Mouse (Mus musculus): ENCODE measurements around the gene Lima1. TPM values are rescaled to one million over a fixed set of nuclear protein-coding genes. Genes with fewer than 3 reads are reported as not detected.
"Not testable (repeated sequence)": the region's sequence is repeated elsewhere in the genome, so short reads cannot be mapped to it uniquely, and the experiment has no call there.

Lima1 gene
- polyA plus RNA-seq, 1 experiment from 2014 or later, result 18.6 TPM

GRCm38 (mm10) chr15:99823322-99823898 lies 51.8 kb downstream of the Lima1 start:
- H3K27ac ChIP-seq (replicated peaks in 1 of 2; ENCODE audit: control insufficient read depth in 1 of 2, insufficient read depth in 1 of 2, low read depth in 2 of 2, low read length in 2 of 2), result no peak overlapping the region
- ATAC-seq (ENCODE audit: insufficient number of reproducible peaks, insufficient read depth, low FRiP score, low read depth), result no peak
- 42% methylated on average over 8 of the region's 8 CpGs for WGBS
- no peaks in the 10 kb centered on the region for H3K36me3 ChIP-seq (ENCODE audit: control insufficient read depth, insufficient read depth, low read length)
- H3K4me1 ChIP-seq (ENCODE audit: control insufficient read depth in 2 of 2, insufficient read depth in 2 of 2, low read length in 2 of 2), result no peaks in the 10 kb centered on the region
- H3K4me2 ChIP-seq (ENCODE audit: low read length), result no peak overlapping the region
- H3K4me3 ChIP-seq (ENCODE audit: control insufficient read depth in 1 of 2, insufficient read depth in 1 of 2, low read depth in 1 of 2, low read length in 2 of 2), result no peak overlapping the region
- H3K9ac ChIP-seq (ENCODE audit: low read length), result no peak overlapping the region
- no peaks in the 10 kb centered on the region for H3K27me3 ChIP-seq (ENCODE audit: control insufficient read depth, insufficient read depth, low read length)
- no peaks in the 10 kb centered on the region for H3K9me3 ChIP-seq (ENCODE audit: control insufficient read depth, low read length)

GRCm38 (mm10) chr15:99822501-99822900 lies 52.8 kb downstream of the Lima1 start:
- H3K9ac ChIP-seq (ENCODE audit: low read length); H3K9me3 ChIP-seq (ENCODE audit: control insufficient read depth, low read length); H3K27ac ChIP-seq (replicated peaks in 1 of 2; ENCODE audit: control insufficient read depth in 1 of 2, insufficient read depth in 1 of 2, low read depth in 2 of 2, low read length in 2 of 2); H3K4me2 ChIP-seq (ENCODE audit: low read length); H3K4me1 ChIP-seq (ENCODE audit: control insufficient read depth in 2 of 2, insufficient read depth in 2 of 2, low read length in 2 of 2); H3K36me3 ChIP-seq (ENCODE audit: control insufficient read depth, insufficient read depth, low read length); H3K27me3 ChIP-seq (ENCODE audit: control insufficient read depth, insufficient read depth, low read length); H3K4me3 ChIP-seq (ENCODE audit: control insufficient read depth in 1 of 2, insufficient read depth in 1 of 2, low read depth in 1 of 2, low read length in 2 of 2); ATAC-seq (ENCODE audit: insufficient number of reproducible peaks, insufficient read depth, low FRiP score, low read depth): not testable (repeated sequence)
- 88% methylated on average over 13 of the region's 13 CpGs for WGBS

- peak; percentile 49; the same call in 1 of the 2 replicates for ATAC-seq (ENCODE audit: insufficient number of reproducible peaks, insufficient read depth, low FRiP score, low read depth)
- Histone ChIP-seq H3K4me2 (ENCODE audit: low read length) (peak overlapping the region; percentile 76), H3K9ac (ENCODE audit: low read length) (peak overlapping the region; percentile 84), H3K36me3 (ENCODE audit: control insufficient read depth, insufficient read depth, low read length) (peaks cover 12% of the 10 kb centered on the region; the same call in 1 of the 2 replicates), H3K27ac (replicated peaks in 1 of 2; ENCODE audit: control insufficient read depth in 1 of 2, insufficient read depth in 1 of 2, low read depth in 2 of 2, low read length in 2 of 2) (peak overlapping the region; percentile 91 to 96), H3K4me3 (ENCODE audit: control insufficient read depth in 1 of 2, insufficient read depth in 1 of 2, low read depth in 1 of 2, low read length in 2 of 2) (peak overlapping the region; percentile 59 to 60), H3K4me1 (ENCODE audit: control insufficient read depth in 2 of 2, insufficient read depth in 2 of 2, low read length in 2 of 2) (peaks cover 0 to 4% of the 10 kb centered on the region in 2 experiments; a peak in 1 of 4 replicates), H3K9me3 (ENCODE audit: control insufficient read depth, low read length) (0 out of 2 replicates have a peak, but pooled peaks cover 4% of the 10 kb centered on the region), H3K27me3 (ENCODE audit: control insufficient read depth, insufficient read depth, low read length) (no peaks in the 10 kb centered on the region)
- 5% methylated on average over 14 of the region's 14 CpGs for WGBS
Observed at GRCm38 (mm10) chr15:99819621-99820279, 55.5 kb downstream of the Lima1 start.

GRCm38 (mm10) chr15:99819109-99819440 lies 56.2 kb downstream of the Lima1 start:
- Histone ChIP-seq H3K27ac (replicated peaks in 1 of 2; ENCODE audit: control insufficient read depth in 1 of 2, insufficient read depth in 1 of 2, low read depth in 2 of 2, low read length in 2 of 2) (peak overlapping the region; percentile 91 to 96), H3K4me3 (ENCODE audit: control insufficient read depth in 1 of 2, insufficient read depth in 1 of 2, low read depth in 1 of 2, low read length in 2 of 2) (peak overlapping the region; percentile 59 to 60), H3K9me3 (ENCODE audit: control insufficient read depth, low read length) (0 out of 2 replicates have a peak, but pooled peaks cover 4% of the 10 kb centered on the region), H3K4me1 (ENCODE audit: control insufficient read depth in 2 of 2, insufficient read depth in 2 of 2, low read length in 2 of 2) (peaks cover 0 to 4% of the 10 kb centered on the region in 2 experiments; a peak in 1 of 4 replicates), H3K9ac (ENCODE audit: low read length) (peak overlapping the region; percentile 84), H3K4me2 (ENCODE audit: low read length) (peak overlapping the region; percentile 76), H3K27me3 (ENCODE audit: control insufficient read depth, insufficient read depth, low read length) (no peaks in the 10 kb centered on the region), H3K36me3 (ENCODE audit: control insufficient read depth, insufficient read depth, low read length) (peaks cover 12% of the 10 kb centered on the region; the same call in 1 of the 2 replicates)
- WGBS, result 3% methylated on average over 6 of the region's 6 CpGs
- no peak for ATAC-seq (ENCODE audit: insufficient number of reproducible peaks, insufficient read depth, low FRiP score, low read depth)

- H3K4me3 ChIP-seq (ENCODE audit: control insufficient read depth in 1 of 2, insufficient read depth in 1 of 2, low read depth in 1 of 2, low read length in 2 of 2), result peak overlapping the region; percentile 59 to 60
- H3K9ac ChIP-seq (ENCODE audit: low read length), result peak overlapping the region; percentile 84
- H3K4me1 ChIP-seq (ENCODE audit: control insufficient read depth in 2 of 2, insufficient read depth in 2 of 2, low read length in 2 of 2), result peaks cover 0 to 4% of the 10 kb centered on the region in 2 experiments; a peak in 1 of 4 replicates
- no peaks in the 10 kb centered on the region for H3K27me3 ChIP-seq (ENCODE audit: control insufficient read depth, insufficient read depth, low read length)
- 0 out of 2 replicates have a peak, but pooled peaks cover 4% of the 10 kb centered on the region for H3K9me3 ChIP-seq (ENCODE audit: control insufficient read depth, low read length)
- H3K36me3 ChIP-seq (ENCODE audit: control insufficient read depth, insufficient read depth, low read length), result peaks cover 15% of the 10 kb centered on the region; the same call in 1 of the 2 replicates
- peak; percentile 33; the same call in 1 of the 2 replicates for ATAC-seq (ENCODE audit: insufficient number of reproducible peaks, insufficient read depth, low FRiP score, low read depth)
- peak overlapping the region; percentile 76 for H3K4me2 ChIP-seq (ENCODE audit: low read length)
- 8% methylated on average over 13 of the region's 13 CpGs for WGBS
- H3K27ac ChIP-seq (replicated peaks in 1 of 2; ENCODE audit: control insufficient read depth in 1 of 2, insufficient read depth in 1 of 2, low read depth in 2 of 2, low read length in 2 of 2), result peak overlapping the region; percentile 91 to 96
Observed at GRCm38 (mm10) chr15:99818321-99819108, 56.7 kb downstream of the Lima1 start.

- 0 out of 2 replicates have a peak, but pooled peaks cover 4% of the 10 kb centered on the region for H3K9me3 ChIP-seq (ENCODE audit: control insufficient read depth, low read length)
- H3K9ac ChIP-seq (ENCODE audit: low read length), result peak overlapping the region; percentile 84
- H3K4me3 ChIP-seq (ENCODE audit: control insufficient read depth in 1 of 2, insufficient read depth in 1 of 2, low read depth in 1 of 2, low read length in 2 of 2), result peak overlapping the region; percentile 39 to 60
- no peaks in the 10 kb centered on the region for H3K27me3 ChIP-seq (ENCODE audit: control insufficient read depth, insufficient read depth, low read length)
- 33% methylated on average over 8 of the region's 8 CpGs for WGBS
- peak overlapping the region; percentile 91 to 96 for H3K27ac ChIP-seq (replicated peaks in 1 of 2; ENCODE audit: control insufficient read depth in 1 of 2, insufficient read depth in 1 of 2, low read depth in 2 of 2, low read length in 2 of 2)
- H3K4me2 ChIP-seq (ENCODE audit: low read length), result peak overlapping the region; percentile 76
- peaks cover 16% of the 10 kb centered on the region; the same call in 1 of the 2 replicates for H3K36me3 ChIP-seq (ENCODE audit: control insufficient read depth, insufficient read depth, low read length)
- ATAC-seq (ENCODE audit: insufficient number of reproducible peaks, insufficient read depth, low FRiP score, low read depth), result no peak
- peaks cover 0 to 4% of the 10 kb centered on the region in 2 experiments; a peak in 1 of 4 replicates for H3K4me1 ChIP-seq (ENCODE audit: control insufficient read depth in 2 of 2, insufficient read depth in 2 of 2, low read length in 2 of 2)
Observed at GRCm38 (mm10) chr15:99817343-99818235, 57.7 kb downstream of the Lima1 start.
